Mouse (Mus musculus) limb, embryonic 11.5 days (tissue): ENCODE measurements at regions not wholly inside any gene's neighbourhood (a gene's known extent, or its start where the extent isn't known, plus 50 kb on each side); places are given as distances from the start of the nearest gene placed in this dataset.

Experiments
- ATAC-seq: fragments of 200-750 bp; cut with Nextera tagmentation; 2 replicates; pipeline ENCODE4 v1.8.0; 2017; ENCODE audit warnings: low read depth; ENCODE audit not compliant: insufficient number of reproducible peaks, low FRiP score, low TSS enrichment
- DNase-seq: peaks from one replicate; pipeline ENCODE4 v3.0.0-alpha.2; 2015; ENCODE audit warnings: low spot score
- H3K27ac ChIP-seq: fragments of 300-500 bp; sonication (generic); replicated peaks from 2 replicates; pipeline ENCODE4 v1.5.1; 2014; ENCODE audit warnings: low read depth, mild to moderate bottlenecking, low read length
- H3K27me3 ChIP-seq: fragments of 300-500 bp; sonication (generic); 2 replicates; pipeline ENCODE4 v1.6.1; 2014; ENCODE audit warnings: mild to moderate bottlenecking, low read length, mixed read lengths; ENCODE audit not compliant: control insufficient read depth, insufficient read depth
- H3K36me3 ChIP-seq: fragments of 300-500 bp; sonication (generic); 2 replicates; pipeline ENCODE4 v1.6.1; 2014; ENCODE audit warnings: mild to moderate bottlenecking, low read length, moderate library complexity, mixed read lengths; ENCODE audit not compliant: control insufficient read depth, insufficient read depth
- H3K4me1 ChIP-seq: fragments of 300-500 bp; sonication (generic); 2 replicates; pipeline ENCODE4 v1.6.1; 2014; ENCODE audit warnings: low read length, mixed read lengths; ENCODE audit not compliant: control insufficient read depth, insufficient read depth
- H3K4me2 ChIP-seq: fragments of 300-500 bp; sonication (generic); 2 replicates; pipeline ENCODE4 v1.6.1; 2014; ENCODE audit warnings: low read depth, mild to moderate bottlenecking, moderate library complexity; ENCODE audit not compliant: severe bottlenecking
- H3K4me3 ChIP-seq: fragments of 300-500 bp; sonication (generic); 2 replicates; pipeline ENCODE4 v1.5.1; 2014; ENCODE audit warnings: low read depth, low read length
- H3K9ac ChIP-seq: fragments of 300-500 bp; sonication (generic); 2 replicates; pipeline ENCODE4 v1.6.1; 2014; ENCODE audit warnings: mild to moderate bottlenecking, low read length
- H3K9me3 ChIP-seq: fragments of 300-500 bp; sonication (generic); 2 replicates; pipeline ENCODE4 v1.6.1; 2016; ENCODE audit warnings: low read length; ENCODE audit not compliant: control insufficient read depth
- WGBS: fragments of 180-500 bp; shearing (Covaris S2); extraction: QIAGEN DNeasy Blood & Tissue Kit; methylation state at CpG from one replicate; pipeline ENCODE4 v1.1.7; 2014; 5-methylcytosine and 5-hydroxymethylcytosine counted together

- Histone ChIP-seq H3K27ac (no peak overlapping the region), H3K4me3 (no peak overlapping the region), H3K36me3 (no peaks in the 10 kb centered on the region), H3K27me3 (no peaks in the 10 kb centered on the region), H3K4me2 (no peak overlapping the region), H3K9ac (no peak overlapping the region), H3K4me1 (no peaks in the 10 kb centered on the region), H3K9me3 (no peaks in the 10 kb centered on the region)
- ATAC-seq (no peak; the same call in 1 of the 2 replicates), DNase-seq (peak; percentile 42)
- WGBS, result 23% methylated on average over 4 of the region's 4 CpGs
These were observed 67.8 kb downstream of the Olfr1505 start for GRCm38 (mm10) chr19:13980988-13981630.

DNA sequence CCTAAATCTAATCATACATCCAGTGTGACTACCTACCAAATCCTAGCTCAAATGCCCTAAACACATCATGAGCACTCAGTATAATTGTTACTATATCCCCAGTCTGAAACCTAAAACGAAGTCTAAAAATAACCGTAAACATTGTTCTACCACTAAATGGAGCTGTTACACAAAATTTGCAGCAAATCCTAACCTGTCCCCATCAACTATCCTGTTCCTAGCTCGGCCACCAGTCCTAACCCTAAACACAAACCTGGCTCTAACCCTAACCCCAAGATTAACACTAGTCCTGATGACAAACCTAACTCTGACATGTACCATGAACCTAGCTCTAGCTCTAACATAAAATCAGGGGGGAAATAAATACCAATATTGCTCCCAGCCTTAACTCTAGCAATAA is 69.5 kb downstream of the Olfr1505 start:
- no peak overlapping the region for H3K4me3 ChIP-seq
- 65% methylated on average over 3 of the region's 3 CpGs for WGBS
- ATAC-seq (no peak), DNase-seq (no peak)
- no peaks in the 10 kb centered on the region for H3K9me3 ChIP-seq
- no peaks in the 10 kb centered on the region for H3K4me1 ChIP-seq
- no peak overlapping the region for H3K4me2 ChIP-seq
- H3K36me3 ChIP-seq, result no peaks in the 10 kb centered on the region
- H3K27me3 ChIP-seq, result no peaks in the 10 kb centered on the region
- no peak overlapping the region for H3K9ac ChIP-seq
- no peak overlapping the region for H3K27ac ChIP-seq
